Mouse (Mus musculus): ENCODE results near the gene Hist1h2bm.

Gene Hist1h2bm

DNA sequence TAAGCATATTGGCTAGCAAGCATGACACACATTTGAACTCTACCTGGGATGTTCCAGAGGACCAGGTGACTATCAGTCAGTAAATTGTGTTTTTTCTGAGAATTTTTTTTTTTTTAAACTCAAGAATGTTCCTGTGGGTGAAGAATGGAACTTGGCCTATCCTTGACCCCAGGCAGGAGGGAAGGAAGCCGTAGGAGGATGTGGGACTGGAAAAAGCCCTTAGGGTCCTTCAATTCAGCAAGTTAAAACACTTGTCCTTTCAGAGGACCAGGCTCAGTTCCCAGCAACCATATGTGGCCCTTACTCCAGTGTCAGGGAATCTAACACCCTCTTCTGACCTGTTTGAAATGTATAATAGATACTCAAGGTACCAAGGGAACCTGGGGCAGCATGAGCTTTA is 7.7 kb downstream of the Hist1h2bm start:
- no peak for DNase-seq

DNA sequence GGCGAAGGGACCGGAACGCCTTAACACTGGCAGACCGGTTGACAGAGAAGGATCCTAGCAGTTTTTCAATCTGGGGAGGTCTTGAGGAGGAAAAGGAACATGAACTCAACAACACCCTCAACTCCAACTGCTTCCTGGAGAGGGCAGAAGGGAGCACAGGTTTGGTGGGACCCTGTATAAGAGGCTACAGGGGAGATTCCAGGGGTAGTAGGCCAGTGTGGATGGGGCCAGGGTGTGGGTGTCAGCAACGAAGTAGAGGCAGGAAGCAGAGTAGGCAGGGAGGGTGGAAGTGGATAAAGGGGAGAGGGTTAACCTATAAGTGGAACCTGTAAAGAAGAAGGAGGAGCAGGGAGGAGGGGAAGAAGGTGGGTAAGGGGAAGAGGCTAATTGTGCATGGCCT is 11.6 kb downstream of the Hist1h2bm start:
- DNase-seq = no peak

DNA sequence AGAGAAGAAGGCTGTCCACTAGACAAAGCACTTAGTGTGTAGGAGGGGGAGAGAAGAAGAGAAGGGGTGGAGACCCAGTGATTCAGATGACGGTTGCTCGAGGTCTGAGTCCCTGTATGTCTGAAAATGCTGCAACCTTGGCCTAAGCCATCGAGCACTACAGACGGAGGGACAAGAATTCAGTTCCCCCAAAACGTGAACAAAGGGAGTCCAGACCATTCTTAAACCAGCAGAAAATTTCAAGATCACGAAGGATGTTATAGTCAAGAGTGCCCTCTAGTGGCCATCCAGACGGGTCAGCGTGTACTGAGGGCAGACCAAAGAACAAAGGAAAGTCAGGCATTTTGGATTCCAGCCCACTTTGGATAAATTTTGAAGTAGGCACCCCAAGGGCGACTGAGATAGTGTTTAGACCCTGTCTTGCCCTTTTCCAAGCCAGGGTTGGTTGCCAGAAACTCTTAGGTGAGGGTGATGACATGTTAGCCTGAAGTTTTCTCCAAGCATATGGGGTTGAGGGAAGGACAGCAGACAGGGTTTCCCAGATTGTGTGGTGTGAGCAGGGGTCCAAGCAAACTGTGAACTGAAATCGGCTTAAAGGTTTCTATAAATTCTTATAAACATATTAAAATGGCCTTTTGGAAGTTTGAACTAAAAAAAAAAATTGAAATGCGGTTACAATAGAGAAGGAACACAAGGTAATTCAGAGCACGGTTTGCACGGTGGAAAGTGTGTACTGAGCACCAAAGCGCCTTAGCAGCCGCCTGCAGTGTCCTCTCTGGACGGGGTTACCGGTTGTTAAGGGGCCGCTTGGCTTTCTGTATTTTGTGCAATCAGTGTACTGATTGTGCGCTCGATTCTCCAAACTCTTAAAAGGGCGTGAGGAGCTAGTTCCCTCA is 12.4 kb downstream of the Hist1h2bm start:
- no peak for DNase-seq

DNA sequence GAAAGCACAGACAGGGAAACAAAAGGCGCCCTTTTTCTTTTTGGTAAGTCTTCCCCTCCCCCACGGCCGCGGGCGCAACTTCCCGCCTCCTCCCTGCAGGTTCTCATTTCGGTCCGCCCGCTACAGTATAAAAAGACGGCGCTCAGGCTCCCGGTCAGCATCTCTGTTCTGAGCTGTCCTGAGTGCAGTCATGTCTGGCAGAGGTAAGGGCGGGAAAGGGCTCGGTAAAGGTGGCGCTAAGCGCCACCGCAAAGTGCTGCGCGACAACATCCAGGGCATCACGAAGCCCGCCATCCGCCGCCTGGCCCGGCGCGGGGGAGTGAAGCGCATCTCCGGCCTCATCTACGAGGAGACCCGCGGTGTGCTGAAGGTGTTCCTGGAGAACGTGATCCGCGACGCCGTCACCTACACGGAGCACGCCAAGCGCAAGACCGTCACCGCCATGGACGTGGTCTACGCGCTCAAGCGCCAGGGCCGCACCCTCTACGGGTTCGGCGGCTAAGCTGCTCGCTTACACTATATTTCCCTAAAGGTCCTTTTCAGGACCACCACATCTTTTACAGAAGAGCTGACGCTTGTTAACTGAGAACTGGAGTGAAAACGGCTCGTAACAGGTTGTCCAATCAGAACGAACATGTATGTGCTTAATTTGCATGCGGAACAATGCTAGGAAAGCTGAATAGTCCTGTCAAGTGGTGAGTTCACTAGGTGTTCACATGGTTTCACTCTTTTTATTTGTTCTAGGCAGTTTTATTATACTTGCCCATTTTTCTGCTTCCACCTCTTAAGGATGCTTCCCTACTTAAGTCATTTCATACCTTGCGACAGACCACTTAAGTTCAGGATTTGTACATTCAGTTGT is 13.3 kb downstream of the Hist1h2bm start, which contains the start of gene Hist1h4j:
TSS of gene Hist1h4j (plus strand) at position 159 of the 862 bp plus-strand sequence.
- DNase-seq = peak; percentile 81

DNA sequence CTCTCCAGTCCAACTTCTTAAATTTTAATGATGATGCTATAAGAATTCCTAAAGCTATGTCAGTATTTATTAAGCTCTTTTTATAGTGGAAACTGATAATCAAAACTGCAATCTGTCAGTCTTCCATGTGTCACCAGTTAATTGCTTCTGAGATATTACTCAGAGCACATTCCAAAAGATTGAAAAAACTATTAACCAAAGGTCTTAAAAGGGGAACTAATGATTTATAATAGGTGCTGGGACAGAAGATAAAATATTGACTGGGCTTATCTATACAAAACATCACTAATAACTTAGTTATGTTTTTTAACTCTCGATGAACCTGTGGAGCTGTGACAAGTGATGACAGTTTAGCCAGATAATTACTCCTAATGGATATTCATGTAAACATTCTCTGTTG is 23.2 kb downstream of the Hist1h2bm start:
- DNase-seq = no peak

DNA sequence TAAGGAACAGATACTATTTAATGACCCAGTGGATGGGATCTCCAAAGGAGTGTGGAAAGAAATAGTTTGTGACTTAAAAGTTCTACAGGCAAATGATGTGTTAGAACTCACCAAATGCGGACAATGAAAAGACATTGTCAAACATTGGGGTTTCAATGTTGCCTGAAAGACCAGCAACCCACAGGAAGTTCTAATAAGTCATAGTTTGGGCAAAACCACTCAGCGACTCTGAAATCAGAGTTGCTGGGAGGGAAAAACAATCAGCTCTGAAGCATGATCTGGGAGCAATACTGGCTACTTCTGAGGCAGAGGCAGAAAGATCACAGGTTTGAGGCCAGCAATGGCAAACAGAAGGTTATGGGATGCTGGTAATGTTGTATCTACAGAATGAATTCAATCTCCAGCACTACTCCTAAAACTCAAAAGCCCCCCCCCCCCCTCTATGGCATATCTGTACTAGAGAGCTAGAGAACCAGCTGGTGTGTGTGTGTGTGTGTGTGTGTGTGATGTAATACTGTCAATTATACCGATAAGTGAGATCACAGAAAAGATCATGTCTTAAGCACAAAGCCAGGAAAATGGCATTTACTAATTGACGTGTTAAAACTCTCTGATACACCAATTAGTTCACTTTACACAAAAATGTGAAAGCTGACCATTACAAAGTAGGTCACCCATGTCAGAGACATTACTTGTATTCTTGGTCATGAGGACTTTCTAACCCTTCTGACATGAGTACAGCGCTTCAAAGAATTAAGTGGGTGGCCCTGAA is 27.7 kb downstream of the Hist1h2bm start:
- no peak for DNase-seq

DNA sequence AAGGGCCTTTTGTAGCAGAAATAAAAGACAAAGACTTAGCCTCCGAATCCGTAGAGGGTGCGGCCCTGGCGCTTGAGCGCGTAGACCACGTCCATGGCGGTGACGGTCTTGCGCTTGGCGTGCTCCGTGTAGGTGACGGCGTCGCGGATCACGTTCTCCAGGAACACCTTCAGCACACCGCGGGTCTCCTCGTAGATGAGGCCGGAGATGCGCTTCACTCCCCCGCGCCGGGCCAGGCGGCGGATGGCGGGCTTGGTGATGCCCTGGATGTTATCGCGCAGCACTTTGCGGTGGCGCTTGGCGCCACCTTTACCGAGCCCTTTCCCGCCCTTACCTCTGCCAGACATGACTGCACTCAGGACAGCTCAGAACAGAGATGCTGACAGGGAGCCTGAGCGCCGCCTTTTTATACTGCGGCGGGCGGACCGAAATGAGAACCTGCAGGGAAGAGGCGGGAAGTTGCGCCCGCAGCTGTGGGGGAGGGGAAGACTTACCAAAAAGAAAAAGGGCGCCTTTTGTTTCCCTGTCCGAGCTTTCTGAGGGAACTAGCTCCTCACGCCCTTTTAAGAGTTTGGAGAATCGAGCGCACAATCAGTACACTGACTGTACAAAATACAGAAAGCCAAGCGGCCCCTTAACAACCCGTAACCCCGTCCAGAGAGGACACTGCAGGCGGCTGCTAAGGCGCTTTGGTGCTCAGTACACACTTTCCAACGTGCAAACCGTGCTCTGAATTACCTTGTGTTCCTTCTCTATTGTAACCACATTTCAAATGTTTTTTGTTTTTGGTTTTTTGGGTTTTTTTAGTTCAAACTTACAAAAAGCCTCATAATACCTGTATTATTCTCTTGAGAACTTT is 28.5 kb downstream of the Hist1h2bm start, which contains the start of gene Hist1h4k:
TSS of gene Hist1h4k (minus strand) at position 347 of the 859 bp plus-strand sequence.
- DNase-seq = peak; percentile 93

GRCm38 (mm10) chr13:21751417-21751816 is 29.6 kb downstream of the Hist1h2bm start:
- no peak for DNase-seq

GRCm38 (mm10) chr13:21751827-21752226 is 30.0 kb downstream of the Hist1h2bm start:
- DNase-seq = no peak

DNA sequence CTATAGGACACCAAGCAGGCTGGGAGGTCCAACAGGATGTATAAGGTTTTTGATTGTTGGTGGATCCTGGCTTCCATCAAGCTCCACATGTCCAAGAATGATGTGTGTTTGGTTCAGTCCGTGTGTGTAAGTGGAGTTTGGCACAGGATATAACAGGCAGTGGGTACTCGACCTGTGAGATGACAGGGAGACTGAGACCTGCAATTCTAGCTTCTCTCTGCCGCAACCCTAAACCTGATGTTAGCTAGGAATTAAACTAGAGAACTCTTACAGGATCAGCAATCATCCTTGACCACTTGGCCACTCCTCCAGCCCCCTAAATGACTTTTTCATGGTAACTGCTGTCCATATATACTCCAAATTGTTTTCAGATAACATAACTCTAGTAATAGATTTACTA is 30.5 kb downstream of the Hist1h2bm start:
- DNase-seq = no peak

GRCm38 (mm10) chr13:21753051-21753523 is 31.2 kb downstream of the Hist1h2bm start:
- no peak for DNase-seq

DNA sequence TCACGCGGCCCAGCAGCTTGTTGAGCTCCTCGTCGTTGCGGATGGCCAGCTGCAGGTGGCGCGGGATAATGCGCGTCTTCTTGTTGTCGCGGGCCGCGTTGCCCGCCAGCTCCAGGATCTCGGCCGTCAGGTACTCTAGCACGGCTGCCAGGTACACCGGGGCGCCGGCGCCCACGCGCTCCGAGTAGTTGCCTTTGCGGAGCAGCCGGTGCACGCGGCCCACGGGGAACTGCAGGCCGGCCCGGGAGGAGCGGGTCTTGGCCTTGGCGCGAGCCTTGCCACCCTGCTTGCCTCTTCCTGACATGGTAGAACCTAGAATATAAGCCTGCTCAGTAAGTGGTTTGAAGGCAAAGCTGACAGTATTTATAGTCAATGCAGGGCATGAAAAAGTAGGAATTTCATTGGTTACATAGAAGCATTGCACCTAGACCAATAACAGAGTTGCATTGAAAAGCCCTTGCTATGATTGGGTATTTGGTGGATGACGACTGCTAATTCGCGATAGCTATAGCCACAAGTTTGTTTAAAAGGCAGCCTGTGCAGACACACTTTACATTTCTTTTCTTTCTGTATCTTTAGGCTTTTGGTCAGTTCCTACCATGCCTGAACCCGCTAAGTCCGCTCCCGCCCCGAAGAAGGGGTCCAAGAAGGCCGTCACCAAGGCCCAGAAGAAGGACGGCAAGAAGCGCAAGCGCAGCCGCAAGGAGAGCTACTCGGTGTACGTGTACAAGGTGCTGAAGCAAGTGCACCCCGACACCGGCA is 31.9 kb downstream of the Hist1h2bm start, which contains the start of the genes Hist1h2ak and Hist1h2bn:
TSS of gene Hist1h2ak (minus strand) at position 304 of the 762 bp plus-strand sequence.
TSS of gene Hist1h2bn (plus strand) at position 600 of the 762 bp plus-strand sequence.
- peak; percentile 16 for DNase-seq

DNA sequence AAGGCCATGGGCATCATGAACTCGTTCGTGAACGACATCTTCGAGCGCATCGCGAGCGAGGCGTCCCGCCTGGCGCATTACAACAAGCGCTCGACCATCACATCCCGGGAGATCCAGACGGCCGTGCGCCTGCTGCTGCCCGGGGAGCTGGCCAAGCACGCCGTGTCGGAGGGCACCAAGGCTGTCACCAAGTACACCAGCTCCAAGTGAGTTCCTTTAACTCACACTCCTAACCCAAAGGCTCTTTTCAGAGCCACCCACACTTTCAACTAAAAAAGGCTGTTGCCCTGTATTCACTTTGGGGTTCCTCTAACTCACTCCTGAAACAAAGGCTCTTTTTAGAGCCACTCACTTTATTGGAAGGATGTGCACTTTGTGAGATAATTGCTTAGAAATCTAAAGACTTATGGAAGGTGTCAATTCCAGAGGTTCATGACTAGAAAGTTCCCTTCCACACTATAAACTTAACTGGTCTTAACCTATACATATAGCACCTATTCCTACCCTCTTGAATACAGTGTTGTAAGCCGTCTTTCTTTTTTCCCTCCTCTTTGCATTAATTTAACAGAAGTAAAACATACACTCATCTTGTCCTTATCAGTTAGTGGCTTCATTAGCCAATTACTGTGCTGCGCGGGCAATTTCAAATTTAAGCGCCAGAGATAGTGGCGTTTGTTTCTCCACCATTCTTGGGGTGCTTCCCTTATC is 32.6 kb downstream of the Hist1h2bm start:
- DNase-seq = peak; percentile 51

DNA sequence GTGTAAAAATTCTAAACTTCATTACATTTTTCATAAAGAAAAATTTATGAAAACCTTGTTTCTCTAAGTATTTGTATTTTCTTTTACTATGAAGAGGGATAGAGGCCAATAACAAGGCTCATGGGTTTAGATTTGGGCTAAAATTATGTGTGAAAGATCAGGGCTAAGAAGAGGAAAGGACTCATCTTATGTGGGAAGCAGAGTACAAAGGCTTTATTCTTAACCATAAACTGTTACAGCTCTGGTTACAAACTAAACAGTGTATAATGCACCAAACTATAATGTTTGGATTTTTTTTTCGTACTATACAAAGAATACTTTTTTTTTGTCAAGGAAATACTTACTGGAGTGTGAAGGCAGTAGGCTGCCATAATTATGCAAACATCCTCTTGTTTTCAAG is 33.9 kb downstream of the Hist1h2bm start:
- no peak for DNase-seq

All from right cerebral cortex, postnatal 4 days (tissue).